Mouse (Mus musculus): Measurements from ENCODE around the gene Slc9a9.

GRCm38 (mm10) chr9:94958382-94958781 is 288.7 kb downstream of the Slc9a9 start:
- TF ChIP-seq CTCF (IDR thresholded peaks at IDR 0.05; ENCODE audit: low read depth, low read length), result no peak
- TF ChIP-seq POLR2A (IDR thresholded peaks at IDR 0.05; ENCODE audit: borderline replicate concordance, low read depth, low read length), result no peak
